Mouse (Mus musculus) stomach, postnatal 0 days (tissue): ENCODE results near the gene Gpr171.

Experiments
- CTCF ChIP-seq: IDR thresholded peaks from 2 replicates; pipeline ENCODE4 v1.5.1; 2016; ENCODE audit warnings: antibody characterized with exemption, low read depth, mild to moderate bottlenecking, moderate library complexity
- EP300 ChIP-seq: optimal IDR thresholded peaks from 2 replicates; pipeline ENCODE3; 2016; ENCODE audit warnings: antibody characterized with exemption

DNA sequence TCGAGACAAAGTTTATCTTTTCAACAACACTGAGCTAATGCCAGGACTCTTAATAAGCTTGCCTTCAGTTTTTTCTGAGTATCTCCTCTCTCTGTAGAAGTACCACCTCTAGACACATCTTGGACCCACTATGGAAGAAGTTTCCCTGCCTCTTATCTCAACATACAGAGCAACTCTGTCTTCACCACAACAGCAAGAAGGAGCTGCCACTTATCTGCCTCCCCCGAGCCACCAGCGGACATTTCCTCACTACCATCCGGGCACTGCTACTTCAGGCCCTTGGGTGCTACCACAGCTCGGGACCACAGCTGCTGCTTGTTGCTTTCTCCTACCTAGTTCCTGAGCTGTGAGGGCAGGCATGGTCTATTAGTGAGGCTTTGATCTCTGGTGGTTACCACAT lies 31.6 kb upstream of the Gpr171 start:
- TF ChIP-seq CTCF: no peak
- TF ChIP-seq EP300: no peak
